Comparison of ENCODE assay signal across 11 mouse cellular contexts in the genomic region with DNA sequence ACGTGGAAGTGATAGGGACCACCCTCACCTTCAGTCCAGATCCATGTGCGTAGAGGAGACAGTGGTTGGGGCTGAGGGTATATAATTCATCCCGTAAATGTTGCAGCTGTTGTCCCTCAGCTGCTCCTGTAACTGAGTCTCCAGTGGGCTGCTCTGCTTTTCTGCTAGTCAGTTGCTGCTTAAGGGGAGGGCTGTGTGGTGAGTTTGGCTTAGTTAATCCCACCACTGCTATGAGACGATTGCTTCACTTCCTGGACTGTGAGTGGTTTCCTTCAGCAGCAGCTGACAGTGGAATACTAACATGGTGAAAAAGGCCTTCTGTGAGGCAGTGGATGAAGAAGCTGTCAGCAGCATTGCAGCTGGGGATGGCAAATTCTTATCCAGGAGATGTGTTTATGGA. TPM values are rescaled to one million over a fixed set of nuclear protein-coding genes. Genes with fewer than 3 reads are reported as not detected.
A peak's percentile ranks its signal among the peaks of the same experiment; 100 is the strongest.
DNase-seq lines count a peak whose midpoint lies in the region; ATAC-seq and TF ChIP-seq lines count a peak whose summit lies in the region.
"Had no signal": no experiment of that assay in that cellular context is flagged by ENCODE, and none has a peak within 500 bp of the region (broad histone marks: within the 10 kb centered on the region; RNA-seq: fewer than 3 reads in every experiment).

No protein-coding gene starts in this region.

- H3K9ac ChIP-seq in lung, embryonic 14.5 days: no peak overlapping the region
- H3K9ac ChIP-seq in intestine, embryonic 14.5 days (ENCODE audit: low read length): no peak overlapping the region
- H3K9ac ChIP-seq: liver, embryonic 14.5 days; neural tube, embryonic 13.5 days had no signal

- H3K27me3 ChIP-seq in lung, embryonic 14.5 days (ENCODE audit: insufficient read depth, low read length): no peaks in the 10 kb centered on the region
- H3K27me3 ChIP-seq in intestine, embryonic 14.5 days (replicated peaks; ENCODE audit: control insufficient read depth, insufficient read depth, low read length): no peaks in the 10 kb centered on the region
- no peaks in the 10 kb centered on the region for H3K27me3 ChIP-seq in small intestine, adult 2 months (ENCODE audit: control insufficient read depth, insufficient read depth, low read length)
- H3K27me3 ChIP-seq: neural tube, embryonic 13.5 days had no signal

- no peak for TF ChIP-seq POLR2A in small intestine, adult 2 months (IDR thresholded peaks at IDR 0.05; ENCODE audit: low read depth, low read length)

- peaks cover 12% of the 10 kb centered on the region for H3K4me1 ChIP-seq in lung, embryonic 14.5 days (ENCODE audit: insufficient read depth)
- H3K4me1 ChIP-seq in intestine, embryonic 14.5 days (replicated peaks; ENCODE audit: control insufficient read depth, insufficient read depth, low read length): peaks cover 12% of the 10 kb centered on the region
- H3K4me1 ChIP-seq in small intestine, adult 2 months (ENCODE audit: control insufficient read depth, insufficient read depth, insufficient read length, low read length): peaks cover 3% of the 10 kb centered on the region; the same call in 1 of the 2 replicates

- H3K27ac ChIP-seq in lung, embryonic 14.5 days (ENCODE audit: low read depth): peak overlapping the region; percentile 82
- H3K27ac ChIP-seq in intestine, embryonic 14.5 days (ENCODE audit: low read depth): peak overlapping the region; percentile 77
- H3K27ac ChIP-seq in small intestine, adult 2 months (ENCODE audit: insufficient read depth, low read depth, low read length): peak overlapping the region; percentile 29; the same call in 1 of the 2 replicates
- H3K27ac ChIP-seq: liver, embryonic 14.5 days; neural tube, embryonic 13.5 days had no signal

- H3K36me3 ChIP-seq in lung, embryonic 14.5 days (ENCODE audit: insufficient read depth): no peaks in the 10 kb centered on the region
- no peaks in the 10 kb centered on the region for H3K36me3 ChIP-seq in intestine, embryonic 14.5 days (ENCODE audit: control insufficient read depth, insufficient read depth, low read length)
- H3K36me3 ChIP-seq in small intestine, adult 2 months (ENCODE audit: control insufficient read depth, insufficient read depth, low read length): no peaks in the 10 kb centered on the region
- H3K36me3 ChIP-seq: neural tube, embryonic 13.5 days had no signal

- no peaks in the 10 kb centered on the region for H3K9me3 ChIP-seq in lung, embryonic 14.5 days (ENCODE audit: low read depth, low read length)
- no peaks in the 10 kb centered on the region for H3K9me3 ChIP-seq in intestine, embryonic 14.5 days (ENCODE audit: control insufficient read depth, low read length)
- H3K9me3 ChIP-seq: neural tube, embryonic 13.5 days had no signal

- DNase-seq in lung, embryonic 14.5 days: peak; percentile 76
- DNase-seq in lung, postnatal 25 days (ENCODE audit: low spot score): no peak
- DNase-seq in intestine, embryonic 14.5 days (ENCODE audit: low spot score): peak; percentile 55
- DNase-seq in urinary bladder, postnatal 36 days (ENCODE audit: low spot score in 2 of 2): no peak
- no peak for DNase-seq in T-cell, adult 2 months (ENCODE audit: low spot score)

- WGBS in lung, embryonic 14.5 days: 21% methylated on average over 4 of the region's 4 CpGs
- WGBS in intestine, embryonic 14.5 days: 20% methylated on average over 4 of the region's 4 CpGs
- WGBS in small intestine, adult 2 months: 58% methylated on average over 4 of the region's 4 CpGs

- no peak for TF ChIP-seq CTCF in lung, embryonic 14.5 days (IDR thresholded peaks at IDR 0.05; ENCODE audit: low read depth)
- TF ChIP-seq CTCF in small intestine, adult 2 months (IDR thresholded peaks at IDR 0.05; ENCODE audit: extremely low read depth, insufficient read length, insufficient replicate concordance, low read depth, low read length): no peak

- peak overlapping the region; percentile 20; the same call in 1 of the 2 replicates for H3K4me2 ChIP-seq in lung, embryonic 14.5 days
- peak overlapping the region; percentile 5; the same call in 1 of the 2 replicates for H3K4me2 ChIP-seq in intestine, embryonic 14.5 days (ENCODE audit: low read length)
- H3K4me2 ChIP-seq: neural tube, embryonic 13.5 days had no signal

- no peak overlapping the region for H3K4me3 ChIP-seq in lung, embryonic 14.5 days (ENCODE audit: low read depth, low read length)
- no peak overlapping the region for H3K4me3 ChIP-seq in intestine, embryonic 14.5 days (ENCODE audit: low read depth, low read length)
- H3K4me3 ChIP-seq in small intestine, adult 2 months (ENCODE audit: low read depth, low read length): no peak overlapping the region
- H3K4me3 ChIP-seq: erythroblast, embryonic 14.5 days; neural tube, embryonic 13.5 days had no signal

- peak; percentile 86 for ATAC-seq in lung, embryonic 14.5 days (ENCODE audit: insufficient read depth)
- peak; percentile 87 for ATAC-seq in common myeloid progenitor, adult 5-6 weeks (replicated peaks; ENCODE audit: low read depth, poor library complexity, severe bottlenecking)
- no peak for ATAC-seq in intestine, embryonic 14.5 days (replicated peaks; ENCODE audit: low FRiP score, low TSS enrichment, low read depth)
- ATAC-seq: inflammation-experienced regulatory T-cells, adult 6 months had no signal

RNA-seq across cellular contexts. Expression of a gene that starts 33.0 kb away (rescaled TPM):
- polyA plus RNA-seq in lung, embryonic 14.5 days (2014; fragmentation: Nextera tagmentation; extraction: Ambion mirVana): 36.4 and 37.5 TPM in 2 replicates
- total RNA-seq in common myeloid progenitor, adult 5-6 weeks (2017): 49.6 and 66.9 TPM in 2 replicates
- 22.3 and 23.8 TPM in 2 replicates for polyA plus RNA-seq in intestine, embryonic 14.5 days (2014; fragmentation: Nextera tagmentation; extraction: Ambion mirVana)
- 5.3 and 6.0 TPM in 2 replicates for polyA plus RNA-seq in small intestine, adult 2 months (2012; rRNA removed)

Comparison
In these comparisons a context has a peak if more than half of its experiments do, and no peak if none do; other contexts are left out.
1. DNase-seq: peak in lung, embryonic 14.5 days (single experiment) and intestine, embryonic 14.5 days (single experiment); none in lung, postnatal 25 days (single experiment), urinary bladder, postnatal 36 days (0 of 2) and T-cell, adult 2 months (single experiment).
2. H3K27ac ChIP-seq: peak in every context shown above with its lines; median percentile 82 in lung, embryonic 14.5 days; 77 in intestine, embryonic 14.5 days; 29 in small intestine, adult 2 months.